Mouse (Mus musculus) bone marrow, adult 2 months (tissue): ENCODE data around the gene Fam184b.

Experiments
- CTCF ChIP-seq: fragments of 200-500 bp; IDR thresholded peaks from 2 replicates; pipeline ENCODE4 v1.5.1; 2011; ENCODE audit warnings: low read length, control low read depth; ENCODE audit not compliant: control insufficient read depth, insufficient read depth
- POLR2A ChIP-seq: fragments of 200-500 bp; IDR thresholded peaks from 2 replicates; pipeline ENCODE4 v1.6.1; 2011; ENCODE audit warnings: low read depth, mild to moderate bottlenecking, control low read depth, low read length, borderline replicate concordance; ENCODE audit not compliant: control insufficient read depth

DNA sequence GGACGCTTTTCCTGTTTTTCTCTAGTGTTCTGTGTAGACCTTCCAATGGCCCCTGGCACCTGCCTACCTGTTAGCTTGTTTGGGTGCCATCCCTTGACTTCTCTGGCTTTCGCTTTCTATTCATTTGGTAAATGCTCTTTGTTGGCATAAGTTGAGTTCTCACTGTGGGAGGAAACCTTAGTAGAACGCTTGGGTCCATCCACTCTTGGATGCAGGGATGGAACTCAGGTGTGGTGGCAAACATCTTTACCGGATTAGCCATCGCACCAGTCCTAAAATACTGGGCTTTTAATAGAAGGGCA, 118.7 kb downstream of the Fam184b start:
- no peak for TF ChIP-seq CTCF
- no peak for TF ChIP-seq POLR2A
